Mouse (Mus musculus) limb, embryonic 14.5 days (tissue): ENCODE results near the gene Arhgef7. TPM values are rescaled to one million over a fixed set of nuclear protein-coding genes. Genes with fewer than 3 reads are reported as not detected.

ENCODE experiments used
- ATAC-seq: fragments of 200-750 bp; cut with Nextera tagmentation; 2 replicates; pipeline ENCODE4 v1.8.0; 2017; ENCODE audit warnings: low read depth, moderate number of reproducible peaks, moderate TSS enrichment; ENCODE audit not compliant: low FRiP score
- DNase-seq: peaks from one replicate; pipeline ENCODE4 v3.0.0-alpha.2; 2015; ENCODE audit warnings: low spot score
- H3K27ac ChIP-seq: fragments of 300-500 bp; sonication (generic); replicated peaks from 2 replicates; pipeline ENCODE4 v1.5.1; 2014; ENCODE audit warnings: low read depth, mild to moderate bottlenecking, low read length, moderate library complexity, mixed read lengths
- H3K27me3 ChIP-seq: fragments of 300-500 bp; sonication (generic); 2 replicates; pipeline ENCODE4 v1.6.1; 2014; ENCODE audit warnings: low read length, mixed read lengths; ENCODE audit not compliant: control insufficient read depth, insufficient read depth
- H3K36me3 ChIP-seq: fragments of 300-500 bp; sonication (generic); 2 replicates; pipeline ENCODE4 v1.6.1; 2014; ENCODE audit warnings: mild to moderate bottlenecking, low read length, moderate library complexity, mixed read lengths; ENCODE audit not compliant: control insufficient read depth, insufficient read depth
- H3K4me1 ChIP-seq: fragments of 300-500 bp; sonication (generic); 2 replicates; pipeline ENCODE4 v1.6.1; 2014; ENCODE audit warnings: antibody characterized with exemption, low read length, mixed read lengths; ENCODE audit not compliant: control insufficient read depth, insufficient read depth
- H3K4me2 ChIP-seq: fragments of 300-500 bp; sonication (generic); replicated peaks from 2 replicates; pipeline ENCODE4 v1.6.1; 2014; ENCODE audit warnings: low read depth, mild to moderate bottlenecking, low read length, moderate library complexity; ENCODE audit not compliant: severe bottlenecking
- H3K4me3 ChIP-seq: fragments of 300-500 bp; sonication (generic); replicated peaks from 2 replicates; pipeline ENCODE4 v1.5.1; 2014; ENCODE audit warnings: low read length
- H3K9ac ChIP-seq: fragments of 300-500 bp; sonication (generic); 2 replicates; pipeline ENCODE4 v1.6.1; 2014; ENCODE audit warnings: mild to moderate bottlenecking, low read depth, low read length, moderate library complexity; ENCODE audit not compliant: severe bottlenecking
- H3K9me3 ChIP-seq: fragments of 300-500 bp; sonication (generic); 2 replicates; pipeline ENCODE4 v1.6.1; 2016; ENCODE audit warnings: low read length; ENCODE audit not compliant: control insufficient read depth
- POLR2A ChIP-seq: fragments of 200-500 bp; IDR thresholded peaks from 2 replicates; pipeline ENCODE4 v1.8.0; 2012; ENCODE audit warnings: inconsistent platforms, mild to moderate bottlenecking, moderate library complexity, borderline replicate concordance; ENCODE audit not compliant: insufficient read depth, insufficient read length; ENCODE audit errors: extremely low read depth
- WGBS: fragments of 180-500 bp; shearing (Covaris S2); extraction: QIAGEN DNeasy Blood & Tissue Kit; methylation state at CpG from one replicate; pipeline ENCODE4 v1.1.7; 2014; 5-methylcytosine and 5-hydroxymethylcytosine counted together
- polyA plus RNA-seq, 2 experiments: library from polyadenylated mRNA; depleted of rRNA in 1 of 2; stranded (reverse) in 1 of 2; unstranded in 1 of 2; fragments of >200 nt; fragmentation: Nextera tagmentation in 1 of 2; extraction: Ambion mirVana in 1 of 2; gene quantifications; 2 replicates each; pipeline versions ENCODE4 v1.2.1 to v1.2.3; 2012 to 2014

Gene Arhgef7
- polyA plus RNA-seq, 2 experiments = 52.6 to 54.4 TPM

- ATAC-seq = no peak
- no peaks in the 10 kb centered on the region for H3K27me3 ChIP-seq
- no peak overlapping the region for H3K4me2 ChIP-seq
- TF ChIP-seq POLR2A = no peak
- H3K4me1 ChIP-seq = no peaks in the 10 kb centered on the region
- 83% methylated on average over 5 of the region's 5 CpGs for WGBS
- no peak overlapping the region for H3K27ac ChIP-seq
- H3K36me3 ChIP-seq = no peaks in the 10 kb centered on the region; the same call in 1 of the 2 replicates
- H3K9me3 ChIP-seq = no peaks in the 10 kb centered on the region
- no peak for DNase-seq
- H3K4me3 ChIP-seq = no peak overlapping the region
- no peak overlapping the region for H3K9ac ChIP-seq
Observed at GRCm38 (mm10) chr8:11767213-11767840, 39.8 kb downstream of the Arhgef7 start.

GRCm38 (mm10) chr8:11770001-11770400, 42.5 kb downstream of the Arhgef7 start:
- no peak for TF ChIP-seq POLR2A
- Histone ChIP-seq H3K9me3 (no peaks in the 10 kb centered on the region), H3K4me1 (peaks cover 15% of the 10 kb centered on the region), H3K4me2 (no peak overlapping the region), H3K4me3 (no peak overlapping the region), H3K9ac (no peak overlapping the region), H3K27me3 (no peaks in the 10 kb centered on the region), H3K27ac (no peak overlapping the region), H3K36me3 (no peaks in the 10 kb centered on the region; the same call in 1 of the 2 replicates)
- no peak for DNase-seq
- ATAC-seq = no peak
- 90% methylated on average over 6 of the region's 6 CpGs for WGBS

- H3K4me1 ChIP-seq = peaks cover 18% of the 10 kb centered on the region
- no peak overlapping the region for H3K4me3 ChIP-seq
- no peak overlapping the region for H3K9ac ChIP-seq
- no peak for ATAC-seq
- no peaks in the 10 kb centered on the region for H3K9me3 ChIP-seq
- 68% methylated on average over 7 of the region's 7 CpGs for WGBS
- TF ChIP-seq POLR2A = no peak
- H3K36me3 ChIP-seq = no peaks in the 10 kb centered on the region; the same call in 1 of the 2 replicates
- DNase-seq = no peak
- no peak overlapping the region for H3K27ac ChIP-seq
- H3K27me3 ChIP-seq = no peaks in the 10 kb centered on the region
- no peak overlapping the region for H3K4me2 ChIP-seq
Observed at GRCm38 (mm10) chr8:11770521-11771080, 43.1 kb downstream of the Arhgef7 start.

GRCm38 (mm10) chr8:11771608-11772007, 44.1 kb downstream of the Arhgef7 start:
- H3K9me3 ChIP-seq = no peaks in the 10 kb centered on the region
- H3K27ac ChIP-seq = no peak overlapping the region
- no peak overlapping the region for H3K4me3 ChIP-seq
- H3K27me3 ChIP-seq = no peaks in the 10 kb centered on the region
- no peak overlapping the region for H3K9ac ChIP-seq
- no peak overlapping the region for H3K4me2 ChIP-seq
- peaks cover 18% of the 10 kb centered on the region for H3K4me1 ChIP-seq
- WGBS = 86% methylated on average over 5 of the region's 5 CpGs
- ATAC-seq (no peak), DNase-seq (no peak)
- no peak for TF ChIP-seq POLR2A
- no peaks in the 10 kb centered on the region; the same call in 1 of the 2 replicates for H3K36me3 ChIP-seq

- Histone ChIP-seq H3K27me3 (no peaks in the 10 kb centered on the region), H3K9ac (peak overlapping the region; percentile 38; the same call in 1 of the 2 replicates), H3K4me2 (no peak overlapping the region), H3K4me1 (peaks cover 33% of the 10 kb centered on the region), H3K9me3 (no peaks in the 10 kb centered on the region), H3K27ac (peak overlapping the region; percentile 33; the same call in 1 of the 2 replicates), H3K36me3 (0 out of 2 replicates have a peak, but pooled peaks cover 3% of the 10 kb centered on the region), H3K4me3 (no peak overlapping the region)
- TF ChIP-seq POLR2A = no peak
- ATAC-seq = peak; percentile 45; the same call in 1 of the 2 replicates
- WGBS = 74% methylated on average over 17 of the region's 17 CpGs
- DNase-seq = peak; percentile 44
Observed at GRCm38 (mm10) chr8:11774195-11775076, 46.9 kb downstream of the Arhgef7 start.
